Mouse (Mus musculus): ENCODE measurements around the gene Clec11a. TPM values are rescaled to one million over a fixed set of nuclear protein-coding genes. Genes with fewer than 3 reads are reported as not detected.
A peak's percentile ranks its signal among the peaks of the same experiment; 100 is the strongest.

The Clec11a gene
- total and polyA plus RNA-seq, 2 experiments = 1.3 to 2.4 TPM

DNA sequence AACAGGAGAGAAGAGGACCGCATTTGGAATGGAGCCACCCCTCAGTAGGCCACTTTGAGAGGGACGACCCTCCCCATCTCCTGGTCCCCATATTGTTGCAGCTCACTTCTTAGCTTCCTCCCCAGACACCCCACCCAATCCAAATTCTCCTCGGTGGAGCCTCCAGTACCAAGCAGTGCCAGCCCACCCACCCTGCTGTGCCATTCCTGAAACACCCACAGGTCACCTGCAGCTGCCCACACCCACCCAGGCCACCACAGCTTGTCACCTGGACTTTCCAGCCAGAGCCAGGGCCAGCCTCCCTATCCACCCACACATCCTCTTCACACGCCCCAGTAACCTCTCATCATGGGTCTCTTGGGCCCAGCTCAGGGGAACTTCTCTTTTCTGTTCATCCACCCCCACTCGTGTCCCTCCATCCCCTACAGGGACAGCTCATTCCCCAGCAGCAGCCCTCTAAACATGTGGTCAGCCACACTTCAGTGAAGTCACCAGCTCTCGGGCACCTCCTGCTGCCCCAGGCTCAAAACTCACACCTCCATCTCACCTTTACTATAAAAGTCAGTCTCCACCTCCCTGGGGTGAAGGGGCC is 5.1 kb upstream of the Clec11a start:
- Histone ChIP-seq H3K36me3 (ENCODE audit: control insufficient read depth, insufficient read depth, low read length) (no peaks in the 10 kb centered on the region), H3K27me3 (ENCODE audit: control insufficient read depth, insufficient read depth, low read length) (peaks cover 19% of the 10 kb centered on the region), H3K4me1 (ENCODE audit: control insufficient read depth, insufficient read depth, low read length) (0 out of 2 replicates have a peak, but pooled peaks cover 2% of the 10 kb centered on the region), H3K27ac (replicated peaks; ENCODE audit: insufficient read depth, low read depth, low read length) (no peak overlapping the region), H3K79me2 (ENCODE audit: control insufficient read depth, insufficient read depth, low read length) (no peaks in the 10 kb centered on the region), H3K9ac (ENCODE audit: low read depth, low read length) (no peak overlapping the region), H3K4me3 (ENCODE audit: insufficient read depth, low read depth, low read length) (no peak overlapping the region)
- no peak for TF ChIP-seq POLR2A (IDR thresholded peaks at IDR 0.05; ENCODE audit: extremely low read depth, insufficient read depth, low read length)
- TF ChIP-seq CTCF (IDR thresholded peaks at IDR 0.05; ENCODE audit: low read depth, low read length) = peak; percentile 39; the same call in 1 of the 2 replicates
- 8% methylated on average over 6 of the region's 6 CpGs for WGBS
- no peak for DNase-seq (ENCODE audit: extremely low read depth, low read depth, low spot score)

GRCm38 (mm10) chr7:44310878-44311712 is 4.4 kb upstream of the Clec11a start:
- TF ChIP-seq CTCF (IDR thresholded peaks at IDR 0.05; ENCODE audit: low read depth, low read length) (no peak), POLR2A (IDR thresholded peaks at IDR 0.05; ENCODE audit: extremely low read depth, insufficient read depth, low read length) (no peak)
- Histone ChIP-seq H3K36me3 (ENCODE audit: control insufficient read depth, insufficient read depth, low read length) (no peaks in the 10 kb centered on the region), H3K4me3 (ENCODE audit: insufficient read depth, low read depth, low read length) (peak overlapping the region; percentile 10; the same call in 1 of the 2 replicates), H3K27ac (replicated peaks; ENCODE audit: insufficient read depth, low read depth, low read length) (no peak overlapping the region), H3K9ac (ENCODE audit: low read depth, low read length) (no peak overlapping the region; the same call in 1 of the 2 replicates), H3K27me3 (ENCODE audit: control insufficient read depth, insufficient read depth, low read length) (peaks cover 19% of the 10 kb centered on the region), H3K79me2 (ENCODE audit: control insufficient read depth, insufficient read depth, low read length) (no peaks in the 10 kb centered on the region), H3K4me1 (ENCODE audit: control insufficient read depth, insufficient read depth, low read length) (0 out of 2 replicates have a peak, but pooled peaks cover 2% of the 10 kb centered on the region)
- no peak for DNase-seq (ENCODE audit: extremely low read depth, low read depth, low spot score)
- 4% methylated on average over 38 of the region's 38 CpGs for WGBS

DNA sequence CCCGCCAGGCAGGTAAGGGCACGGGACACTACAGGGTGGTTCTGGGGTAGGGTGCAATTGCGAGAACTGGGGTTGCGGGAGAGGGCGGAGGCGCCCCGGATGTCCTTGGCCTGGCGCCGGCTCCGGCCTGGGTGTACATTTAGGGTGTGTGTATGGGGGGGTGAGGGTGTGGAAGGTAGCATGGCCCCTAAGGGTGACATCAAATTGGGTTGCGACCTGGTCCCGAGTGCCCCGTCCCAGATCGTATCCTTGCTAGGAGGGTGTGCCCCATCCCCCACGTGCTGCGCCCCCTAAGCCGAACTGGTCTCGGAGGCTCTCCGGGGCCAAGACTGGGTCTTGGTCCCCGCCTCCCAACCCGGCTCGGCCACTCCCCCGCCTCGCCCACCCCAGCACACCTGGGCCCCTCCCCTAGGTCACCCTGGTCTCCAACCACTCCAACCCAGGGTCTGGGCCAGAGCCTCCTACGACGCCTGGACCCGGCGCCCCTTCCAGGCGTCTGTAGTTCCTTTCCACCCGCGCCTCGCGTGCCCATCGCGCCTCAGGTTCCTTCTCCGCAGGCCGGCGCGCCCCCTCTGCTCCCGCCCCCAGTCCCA is 3.7 kb upstream of the Clec11a start:
- no peaks in the 10 kb centered on the region for H3K79me2 ChIP-seq (ENCODE audit: control insufficient read depth, insufficient read depth, low read length)
- no peak for DNase-seq (ENCODE audit: extremely low read depth, low read depth, low spot score)
- WGBS = 4% methylated on average over 38 of the region's 40 CpGs
- TF ChIP-seq POLR2A (IDR thresholded peaks at IDR 0.05; ENCODE audit: extremely low read depth, insufficient read depth, low read length) = no peak
- TF ChIP-seq CTCF (IDR thresholded peaks at IDR 0.05; ENCODE audit: low read depth, low read length) = no peak
- peak overlapping the region; percentile 16; the same call in 1 of the 2 replicates for H3K9ac ChIP-seq (ENCODE audit: low read depth, low read length)
- no peaks in the 10 kb centered on the region for H3K36me3 ChIP-seq (ENCODE audit: control insufficient read depth, insufficient read depth, low read length)
- H3K4me1 ChIP-seq (ENCODE audit: control insufficient read depth, insufficient read depth, low read length) = peaks cover 4% of the 10 kb centered on the region; the same call in 1 of the 2 replicates
- H3K4me3 ChIP-seq (ENCODE audit: insufficient read depth, low read depth, low read length) = peak overlapping the region; percentile 10; the same call in 1 of the 2 replicates
- H3K27ac ChIP-seq (replicated peaks; ENCODE audit: insufficient read depth, low read depth, low read length) = no peak overlapping the region
- H3K27me3 ChIP-seq (ENCODE audit: control insufficient read depth, insufficient read depth, low read length) = peaks cover 19% of the 10 kb centered on the region

DNA sequence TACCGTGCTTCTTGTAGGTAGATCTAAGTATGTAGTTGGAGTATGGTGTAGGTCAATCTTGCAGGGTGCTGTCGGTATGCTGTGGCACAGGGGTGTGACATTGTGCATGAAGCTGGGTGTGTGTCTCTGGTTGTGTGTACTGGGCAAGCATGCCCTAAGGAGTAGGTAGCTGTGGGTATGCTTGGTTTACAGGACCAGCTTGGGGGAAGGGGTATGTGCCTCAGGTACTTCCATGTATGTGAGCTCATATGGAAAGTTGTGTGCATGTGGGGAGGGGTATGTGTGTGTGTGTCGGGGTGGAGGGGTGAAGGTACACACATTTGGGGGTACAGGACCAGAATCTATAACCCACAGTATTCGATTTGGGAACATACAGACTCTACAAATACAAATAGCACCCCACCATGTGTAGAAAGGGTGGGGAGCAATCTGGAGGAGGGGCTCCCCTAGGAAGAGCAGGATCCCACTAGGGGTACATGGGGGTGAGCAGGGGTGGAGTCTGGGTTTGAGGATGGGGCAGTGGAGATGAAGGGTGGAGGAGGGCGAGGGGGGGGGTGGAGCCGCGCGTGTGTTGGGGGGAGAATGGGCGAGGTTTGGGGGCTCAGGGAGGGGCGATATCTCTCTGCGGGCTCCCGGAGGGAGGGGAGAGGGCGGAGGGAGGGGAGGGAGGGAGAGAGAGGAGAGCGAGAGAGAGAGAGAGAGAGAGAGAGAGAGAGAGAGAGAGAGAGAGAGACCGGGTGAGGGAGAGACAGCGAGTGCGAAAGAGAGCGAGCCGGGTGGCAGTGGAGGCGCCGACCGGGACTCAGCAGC is 3.0 kb upstream of the Clec11a start, which contains the start of gene Shank1:
Gene Shank1 (plus strand): TSS at position 779 of the 810 bp plus-strand sequence.
- no peak within 1 kb of the TSS for H3K27ac ChIP-seq (replicated peaks; ENCODE audit: insufficient read depth, low read depth, low read length)
- H3K4me1 ChIP-seq (ENCODE audit: control insufficient read depth, insufficient read depth, low read length) = peaks cover 4% of the 10 kb centered on the region; the same call in 1 of the 2 replicates
- H3K9ac ChIP-seq (ENCODE audit: low read depth, low read length) = peak within 1 kb of the TSS; percentile 16; the same call in 1 of the 2 replicates
- no peak for DNase-seq (ENCODE audit: extremely low read depth, low read depth, low spot score)
- H3K36me3 ChIP-seq (ENCODE audit: control insufficient read depth, insufficient read depth, low read length) = no peaks in the 10 kb centered on the region
- peaks cover 19% of the 10 kb centered on the region for H3K27me3 ChIP-seq (ENCODE audit: control insufficient read depth, insufficient read depth, low read length)
- WGBS = 23% methylated on average over 15 of the region's 22 CpGs
- H3K79me2 ChIP-seq (ENCODE audit: control insufficient read depth, insufficient read depth, low read length) = no peaks in the 10 kb centered on the region
- TF ChIP-seq CTCF (IDR thresholded peaks at IDR 0.05; ENCODE audit: low read depth, low read length) (no peak), POLR2A (IDR thresholded peaks at IDR 0.05; ENCODE audit: extremely low read depth, insufficient read depth, low read length) (no peak)
- peak within 1 kb of the TSS; percentile 10; the same call in 1 of the 2 replicates for H3K4me3 ChIP-seq (ENCODE audit: insufficient read depth, low read depth, low read length)

Data from liver, adult 2 months (tissue).